Mouse (Mus musculus): ENCODE measurements at regions not wholly inside any gene's neighbourhood (a gene's known extent, or its start where the extent isn't known, plus 50 kb on each side); places are given as distances from the start of the nearest gene placed in this dataset.

DNA sequence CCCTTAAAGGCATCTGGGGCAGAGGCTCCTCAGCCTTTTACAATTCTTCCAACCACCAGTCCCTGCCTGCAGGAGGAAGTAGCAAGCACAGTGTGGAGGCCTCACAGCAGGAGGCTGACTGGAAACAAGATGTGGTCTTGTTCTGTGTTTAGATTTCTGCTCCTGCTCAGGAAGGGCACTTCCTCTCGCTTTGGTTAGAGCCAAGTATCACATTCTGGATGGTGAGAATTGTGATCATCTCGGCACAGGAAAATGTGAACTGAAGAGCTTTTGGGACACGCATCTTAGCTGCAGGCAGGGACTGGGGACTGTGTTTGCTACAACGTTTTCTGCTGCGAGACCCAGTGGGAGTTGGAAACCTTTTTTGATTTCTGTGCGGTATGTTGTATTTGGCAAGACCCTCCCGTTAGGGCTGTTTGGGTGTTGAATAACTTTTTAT lies 103.2 kb downstream of the Snx18 start:
- H3K4me1 ChIP-seq (ENCODE audit: control insufficient read depth, insufficient read depth, low read length), result no peaks in the 10 kb centered on the region
- H3K4me3 ChIP-seq (ENCODE audit: control insufficient read depth, low read depth, low read length), result no peak overlapping the region
- TF ChIP-seq POLR2A (IDR thresholded peaks at IDR 0.05; ENCODE audit: control insufficient read depth, low read depth, low read length) (no peak), CTCF (IDR thresholded peaks at IDR 0.05; ENCODE audit: control insufficient read depth, insufficient read depth, insufficient replicate concordance, low read depth, low read length) (no peak)
- H3K27me3 ChIP-seq (ENCODE audit: control insufficient read depth, insufficient read depth, low read length), result no peaks in the 10 kb centered on the region
- H3K27ac ChIP-seq (ENCODE audit: control insufficient read depth, insufficient read depth, low read depth, low read length), result no peak overlapping the region
- H3K36me3 ChIP-seq (ENCODE audit: control insufficient read depth, insufficient read depth, low read length), result no peaks in the 10 kb centered on the region

DNA sequence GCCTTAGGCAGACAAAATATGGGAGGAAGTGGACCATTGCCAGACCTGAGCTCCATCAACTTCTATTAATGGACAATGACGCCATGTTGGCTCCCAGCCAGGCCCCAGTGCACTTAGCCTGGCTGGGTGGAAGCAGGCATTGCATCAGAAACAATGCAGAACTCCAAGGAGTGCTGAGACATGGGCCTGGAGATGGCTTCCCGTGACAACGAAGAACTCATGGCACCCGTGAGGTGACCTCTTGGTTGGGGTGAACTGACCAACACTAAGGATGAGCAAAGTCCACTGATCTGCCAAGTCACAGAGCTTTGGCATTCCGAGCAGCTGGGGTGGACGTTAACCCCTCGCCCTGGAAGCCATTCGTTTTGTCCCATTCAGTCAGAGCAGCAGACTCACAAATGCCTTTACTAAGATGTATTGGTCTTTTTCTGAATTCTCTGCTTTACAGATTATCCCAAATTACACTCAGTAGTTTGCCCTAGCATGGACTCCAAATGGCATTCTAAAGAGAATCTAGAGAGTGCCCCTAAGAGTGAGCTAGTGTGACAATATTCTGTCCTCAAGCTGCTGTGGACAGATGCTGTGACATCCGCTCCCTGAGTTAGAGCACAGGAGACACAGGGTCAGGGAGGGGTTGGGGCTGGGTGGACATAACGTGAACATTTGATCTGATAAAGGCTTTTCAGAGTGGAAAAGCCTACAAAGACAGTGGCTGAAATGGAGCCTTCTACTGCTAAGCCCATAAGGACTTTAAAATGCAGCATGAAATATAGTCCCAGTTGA lies 108.8 kb downstream of the Snx18 start:
- H3K4me3 ChIP-seq (ENCODE audit: control insufficient read depth, low read depth, low read length), result no peak overlapping the region
- no peaks in the 10 kb centered on the region for H3K36me3 ChIP-seq (ENCODE audit: control insufficient read depth, insufficient read depth, low read length)
- TF ChIP-seq CTCF (IDR thresholded peaks at IDR 0.05; ENCODE audit: control insufficient read depth, insufficient read depth, insufficient replicate concordance, low read depth, low read length) (no peak), POLR2A (IDR thresholded peaks at IDR 0.05; ENCODE audit: control insufficient read depth, low read depth, low read length) (no peak)
- H3K27ac ChIP-seq (ENCODE audit: control insufficient read depth, insufficient read depth, low read depth, low read length), result no peak overlapping the region
- no peaks in the 10 kb centered on the region for H3K4me1 ChIP-seq (ENCODE audit: control insufficient read depth, insufficient read depth, low read length)
- no peaks in the 10 kb centered on the region for H3K27me3 ChIP-seq (ENCODE audit: control insufficient read depth, insufficient read depth, low read length)

DNA sequence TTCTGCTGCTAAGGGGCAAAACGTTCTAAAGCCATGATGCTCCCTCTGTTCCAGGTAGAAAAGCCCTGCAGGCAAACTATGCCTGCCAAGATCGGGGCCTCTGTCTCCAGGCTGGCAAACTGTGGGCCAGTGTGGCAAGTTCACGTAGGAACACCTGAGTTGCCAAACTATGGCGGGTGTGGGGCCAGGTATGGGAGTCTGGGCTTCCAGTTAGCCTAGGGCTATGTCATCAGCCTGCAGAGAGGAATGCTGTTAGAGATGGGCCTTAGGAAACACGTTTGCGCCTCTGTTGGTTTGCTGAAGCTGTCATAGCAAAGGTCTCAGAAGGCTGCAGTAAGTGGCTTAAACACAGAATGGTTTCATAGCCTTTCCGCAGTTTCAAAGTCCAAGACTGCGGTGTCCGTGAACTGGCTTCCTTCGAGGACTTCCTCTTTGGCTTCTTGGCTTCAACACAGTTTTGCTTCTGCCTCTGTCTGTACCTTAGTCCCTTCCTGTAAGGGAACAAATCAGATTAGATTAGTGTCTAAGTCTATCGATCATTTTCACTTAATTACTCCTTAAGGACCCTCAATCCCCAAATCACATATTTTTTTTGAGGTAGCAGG lies 110.1 kb downstream of the Snx18 start:
- H3K27me3 ChIP-seq (ENCODE audit: control insufficient read depth, insufficient read depth, low read length), result no peaks in the 10 kb centered on the region
- no peak overlapping the region for H3K27ac ChIP-seq (ENCODE audit: control insufficient read depth, insufficient read depth, low read depth, low read length)
- no peaks in the 10 kb centered on the region for H3K4me1 ChIP-seq (ENCODE audit: control insufficient read depth, insufficient read depth, low read length)
- no peak overlapping the region for H3K4me3 ChIP-seq (ENCODE audit: control insufficient read depth, low read depth, low read length)
- TF ChIP-seq POLR2A (IDR thresholded peaks at IDR 0.05; ENCODE audit: control insufficient read depth, low read depth, low read length) (no peak), CTCF (IDR thresholded peaks at IDR 0.05; ENCODE audit: control insufficient read depth, insufficient read depth, insufficient replicate concordance, low read depth, low read length) (no peak)
- no peaks in the 10 kb centered on the region for H3K36me3 ChIP-seq (ENCODE audit: control insufficient read depth, insufficient read depth, low read length)

DNA sequence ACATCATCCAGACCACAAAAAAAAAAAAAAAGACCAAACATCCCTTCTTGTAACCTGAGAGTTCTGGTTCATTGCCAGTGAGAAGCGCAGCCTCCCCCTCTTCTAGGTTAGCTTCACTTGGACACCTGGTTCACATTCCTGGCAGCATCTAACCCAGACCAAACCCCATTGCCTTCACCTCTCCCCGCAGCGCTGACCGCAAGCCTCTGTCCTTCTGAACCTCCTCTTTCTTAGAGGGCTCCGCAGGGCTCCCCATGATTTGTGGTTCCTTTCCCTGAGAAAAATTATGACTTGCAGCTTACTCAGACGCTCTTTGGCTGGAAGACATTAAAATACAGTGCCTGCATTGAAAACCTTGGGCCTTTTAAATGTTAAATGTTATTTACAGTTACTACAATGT lies 115.8 kb downstream of the Snx18 start:
- no peaks in the 10 kb centered on the region for H3K27me3 ChIP-seq (ENCODE audit: control insufficient read depth, insufficient read depth, low read length)
- no peak overlapping the region for H3K4me3 ChIP-seq (ENCODE audit: control insufficient read depth, low read depth, low read length)
- no peak overlapping the region for H3K27ac ChIP-seq (ENCODE audit: control insufficient read depth, insufficient read depth, low read depth, low read length)
- H3K36me3 ChIP-seq (ENCODE audit: control insufficient read depth, insufficient read depth, low read length), result no peaks in the 10 kb centered on the region
- TF ChIP-seq POLR2A (IDR thresholded peaks at IDR 0.05; ENCODE audit: control insufficient read depth, low read depth, low read length) (no peak), CTCF (IDR thresholded peaks at IDR 0.05; ENCODE audit: control insufficient read depth, insufficient read depth, insufficient replicate concordance, low read depth, low read length) (no peak)
- H3K4me1 ChIP-seq (ENCODE audit: control insufficient read depth, insufficient read depth, low read length), result no peaks in the 10 kb centered on the region

DNA sequence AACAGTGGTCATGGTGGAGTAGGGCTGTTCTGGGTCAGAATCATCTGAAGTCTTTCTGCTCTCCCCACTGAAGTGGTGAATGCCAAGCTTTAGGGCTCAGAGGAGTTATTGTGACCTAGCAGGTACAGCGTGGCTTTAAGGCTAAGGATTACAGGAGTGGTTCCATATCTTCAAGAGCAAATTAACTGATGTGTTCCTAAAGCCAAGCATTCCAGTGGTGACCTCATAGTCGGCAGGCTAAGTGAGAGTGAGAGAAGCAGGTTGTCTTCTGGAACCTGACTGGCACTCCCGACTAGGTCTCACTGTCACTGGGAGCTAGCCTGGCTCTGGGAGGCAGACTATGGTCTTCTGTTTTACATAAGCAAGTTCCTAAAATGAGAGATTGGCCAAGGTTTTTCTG lies 116.3 kb downstream of the Snx18 start:
- no peak overlapping the region for H3K4me3 ChIP-seq (ENCODE audit: control insufficient read depth, low read depth, low read length)
- H3K36me3 ChIP-seq (ENCODE audit: control insufficient read depth, insufficient read depth, low read length), result no peaks in the 10 kb centered on the region
- TF ChIP-seq POLR2A (IDR thresholded peaks at IDR 0.05; ENCODE audit: control insufficient read depth, low read depth, low read length) (no peak), CTCF (IDR thresholded peaks at IDR 0.05; ENCODE audit: control insufficient read depth, insufficient read depth, insufficient replicate concordance, low read depth, low read length) (no peak)
- H3K4me1 ChIP-seq (ENCODE audit: control insufficient read depth, insufficient read depth, low read length), result no peaks in the 10 kb centered on the region
- no peak overlapping the region for H3K27ac ChIP-seq (ENCODE audit: control insufficient read depth, insufficient read depth, low read depth, low read length)
- no peaks in the 10 kb centered on the region for H3K27me3 ChIP-seq (ENCODE audit: control insufficient read depth, insufficient read depth, low read length)

DNA sequence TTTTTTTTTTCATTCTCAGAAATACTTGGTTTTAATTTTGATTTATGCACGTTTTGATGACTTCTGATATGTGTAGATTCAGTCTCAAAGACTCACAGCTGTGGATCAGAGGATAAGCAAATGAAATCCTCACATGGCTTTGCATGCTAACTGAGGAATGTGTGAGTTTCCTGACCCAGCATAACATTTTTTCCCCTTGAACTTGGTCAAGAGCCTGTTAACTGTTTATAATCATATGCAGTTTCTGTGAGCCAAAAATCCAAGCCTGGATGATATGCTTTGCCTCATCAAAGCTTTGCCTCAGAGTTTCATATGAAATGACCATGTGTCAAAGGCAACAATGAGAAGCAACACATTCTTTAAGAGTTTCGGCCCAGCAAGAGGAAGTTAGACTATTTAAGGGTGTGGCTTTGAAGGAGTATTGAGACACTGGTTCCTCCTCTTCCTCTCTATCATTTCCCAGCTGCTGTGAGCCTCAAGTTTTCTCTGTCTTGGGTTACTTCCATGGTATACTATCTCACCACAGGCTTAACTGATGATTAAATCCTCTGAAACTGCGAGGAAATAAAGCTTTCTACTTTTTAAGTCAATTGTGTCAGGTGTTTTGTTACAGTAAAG lies 117.9 kb downstream of the Snx18 start:
- H3K4me1 ChIP-seq (ENCODE audit: control insufficient read depth, insufficient read depth, low read length), result no peaks in the 10 kb centered on the region
- no peak overlapping the region for H3K27ac ChIP-seq (ENCODE audit: control insufficient read depth, insufficient read depth, low read depth, low read length)
- no peaks in the 10 kb centered on the region for H3K27me3 ChIP-seq (ENCODE audit: control insufficient read depth, insufficient read depth, low read length)
- no peak for TF ChIP-seq CTCF (IDR thresholded peaks at IDR 0.05; ENCODE audit: control insufficient read depth, insufficient read depth, insufficient replicate concordance, low read depth, low read length)
- no peak for TF ChIP-seq POLR2A (IDR thresholded peaks at IDR 0.05; ENCODE audit: control insufficient read depth, low read depth, low read length)
- no peak overlapping the region for H3K4me3 ChIP-seq (ENCODE audit: control insufficient read depth, low read depth, low read length)
- no peaks in the 10 kb centered on the region for H3K36me3 ChIP-seq (ENCODE audit: control insufficient read depth, insufficient read depth, low read length)

DNA sequence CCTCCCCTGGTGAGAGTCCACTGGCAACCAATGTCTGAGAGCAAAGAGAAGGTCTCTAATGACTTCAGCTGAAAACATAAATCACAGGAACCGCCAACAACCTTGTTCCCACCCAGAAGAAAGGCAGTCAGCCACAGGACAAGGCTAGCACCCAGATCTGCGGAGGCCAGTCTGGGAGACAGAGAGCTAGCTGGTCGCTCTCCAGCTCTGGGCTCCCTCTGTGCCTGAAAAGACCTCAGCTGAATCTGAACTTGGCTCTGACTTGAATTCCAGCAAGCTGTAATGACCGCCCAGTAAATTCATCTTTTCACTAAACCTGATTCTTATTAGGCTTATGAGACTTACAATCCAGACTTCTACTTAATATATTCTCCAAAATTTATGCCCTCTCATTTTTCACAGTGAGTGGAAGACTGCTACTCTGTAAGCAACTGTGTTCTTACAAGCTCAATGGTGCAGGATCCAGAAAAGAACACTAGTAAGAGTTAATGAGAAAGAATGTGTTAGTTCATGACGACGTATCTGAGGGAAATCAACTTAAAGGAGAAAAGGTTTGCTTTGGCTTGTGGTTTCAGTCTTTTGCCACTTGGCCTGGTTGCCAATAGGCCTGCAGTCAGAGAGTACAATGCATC lies 119.2 kb downstream of the Snx18 start:
- no peak for TF ChIP-seq POLR2A (IDR thresholded peaks at IDR 0.05; ENCODE audit: control insufficient read depth, low read depth, low read length)
- TF ChIP-seq CTCF (IDR thresholded peaks at IDR 0.05; ENCODE audit: control insufficient read depth, insufficient read depth, insufficient replicate concordance, low read depth, low read length), result no peak
- Histone ChIP-seq H3K27ac (ENCODE audit: control insufficient read depth, insufficient read depth, low read depth, low read length) (no peak overlapping the region), H3K36me3 (ENCODE audit: control insufficient read depth, insufficient read depth, low read length) (no peaks in the 10 kb centered on the region)

More for the DNA sequence above, 119.2 kb downstream of the Snx18 start:
- no peak overlapping the region for H3K4me3 ChIP-seq (ENCODE audit: control insufficient read depth, low read depth, low read length)
- H3K27me3 ChIP-seq (ENCODE audit: control insufficient read depth, insufficient read depth, low read length), result no peaks in the 10 kb centered on the region
- H3K4me1 ChIP-seq (ENCODE audit: control insufficient read depth, insufficient read depth, low read length), result no peaks in the 10 kb centered on the region

Data from testis, adult 2 months (tissue).